Mouse (Mus musculus) ovary, adult 18-20 months (tissue): Measurements from ENCODE around the gene Ppp3ca.

Experiments
- DNase-seq: peaks from one replicate; pipeline ENCODE4 v3.0.0; 2022; ENCODE audit warnings: low spot score, mixed read lengths

The Ppp3ca gene

DNA sequence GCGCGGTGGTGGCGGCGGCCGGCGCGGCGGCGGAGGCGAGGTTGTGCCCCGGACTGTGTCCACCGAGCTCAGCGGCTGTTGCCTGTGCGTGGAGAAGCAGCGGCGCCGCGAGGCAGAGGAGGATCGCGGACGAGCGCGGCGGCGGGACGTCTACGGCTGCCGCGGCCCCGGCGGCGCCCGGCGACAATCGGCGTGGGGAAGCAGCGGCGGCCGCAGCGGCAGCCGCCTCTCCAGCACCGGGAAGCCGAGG lies at the start of gene Ppp3ca:
TSS of gene Ppp3ca (plus strand) at position 15 of the 250 bp plus-strand sequence.
- no peak for DNase-seq

DNA sequence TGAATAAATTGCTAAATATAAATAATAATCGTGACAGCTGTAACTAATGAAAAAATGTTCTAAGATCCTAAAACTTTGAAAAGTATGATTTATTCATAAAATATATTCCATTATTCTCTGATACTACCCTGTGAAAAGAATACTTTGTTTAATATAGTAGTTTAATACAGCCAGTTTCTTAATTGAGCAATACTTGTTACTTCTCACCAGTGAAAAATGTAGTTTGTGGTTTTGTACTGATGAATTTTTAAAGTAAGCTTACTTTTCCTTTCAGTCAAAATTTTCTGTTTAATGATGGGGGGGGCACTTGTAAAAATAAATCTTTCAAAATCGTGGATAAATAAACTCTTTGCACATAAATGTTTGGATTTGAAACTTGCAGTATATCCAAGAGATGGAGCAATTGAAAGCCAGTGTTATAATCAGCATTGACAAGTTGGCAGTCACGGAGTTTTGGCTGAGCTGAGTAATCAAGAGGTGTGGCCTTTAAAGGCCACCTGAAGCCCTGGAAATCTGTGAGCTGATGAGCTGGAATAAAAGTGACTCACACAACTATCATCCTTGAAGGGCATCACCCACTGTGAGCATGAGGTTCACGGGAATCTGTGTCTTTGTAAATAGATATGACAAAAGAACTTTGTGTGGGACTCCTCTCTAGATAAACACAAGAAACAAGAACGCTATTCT lies 29.2 kb upstream of the Ppp3ca start:
- no peak for DNase-seq

DNA sequence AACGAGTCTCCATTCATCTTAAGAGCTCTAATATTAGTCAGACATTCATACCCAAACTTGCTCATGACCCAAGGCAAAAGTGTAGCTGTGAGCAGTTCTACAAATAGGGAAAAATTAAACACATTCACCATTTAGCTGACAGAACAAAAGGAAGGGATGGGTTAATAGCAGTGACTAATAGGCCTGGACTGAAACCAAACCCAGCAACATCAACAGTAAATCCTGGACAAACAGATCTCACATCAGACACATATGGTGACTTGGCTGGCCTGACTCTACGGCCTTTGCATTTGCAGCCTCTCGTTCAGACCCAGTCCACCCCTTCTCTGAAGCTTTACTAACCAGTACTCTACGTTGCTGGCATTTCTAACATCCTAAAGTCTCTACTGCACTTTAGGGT lies 19.0 kb upstream of the Ppp3ca start:
- DNase-seq = no peak

DNA sequence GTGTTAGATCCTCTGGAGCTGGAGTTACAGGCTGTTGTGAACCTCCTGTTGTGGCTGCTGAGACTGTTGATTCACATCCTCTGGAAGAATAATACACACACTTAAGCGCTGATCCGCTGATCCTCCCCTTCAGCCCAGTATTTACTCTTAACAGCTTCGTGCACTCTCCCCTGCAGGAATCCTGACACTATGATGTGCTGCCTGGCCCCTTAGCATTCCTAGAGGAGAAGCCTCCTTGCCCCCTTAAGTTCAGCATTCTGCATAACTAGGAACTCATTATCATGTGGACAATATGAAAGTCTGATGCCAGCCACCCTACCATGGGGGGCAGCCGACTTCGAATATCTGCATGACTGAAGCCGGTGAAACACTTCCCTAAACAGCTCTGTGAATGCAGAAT lies 18.4 kb upstream of the Ppp3ca start:
- DNase-seq = no peak

DNA sequence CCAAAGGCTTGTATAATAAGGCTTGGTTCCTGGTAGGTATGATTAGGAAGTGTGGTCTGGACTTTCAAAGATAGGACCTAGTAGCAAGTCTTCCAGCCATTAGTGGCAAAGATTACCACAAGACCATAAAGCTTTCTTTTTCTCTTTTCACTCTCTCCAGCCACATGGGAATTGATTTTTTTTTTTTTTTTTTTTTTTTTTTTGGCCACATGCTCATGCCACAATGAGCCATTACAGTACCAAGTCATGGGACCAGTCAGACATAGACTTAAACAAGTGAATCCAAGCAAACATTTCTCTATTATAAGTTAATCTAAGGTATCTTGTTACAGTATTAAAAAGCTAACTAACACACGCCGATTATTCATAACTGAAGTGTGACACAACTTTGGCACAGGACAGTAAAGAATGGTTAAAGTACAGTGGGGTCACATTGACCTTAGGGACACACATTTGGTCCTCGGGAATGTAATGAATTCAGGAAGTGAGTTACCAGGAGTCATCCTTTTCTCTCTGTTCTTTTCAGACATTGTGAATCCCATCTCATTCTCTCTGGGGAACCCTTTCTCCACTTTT lies 13.4 kb upstream of the Ppp3ca start:
- DNase-seq = no peak

DNA sequence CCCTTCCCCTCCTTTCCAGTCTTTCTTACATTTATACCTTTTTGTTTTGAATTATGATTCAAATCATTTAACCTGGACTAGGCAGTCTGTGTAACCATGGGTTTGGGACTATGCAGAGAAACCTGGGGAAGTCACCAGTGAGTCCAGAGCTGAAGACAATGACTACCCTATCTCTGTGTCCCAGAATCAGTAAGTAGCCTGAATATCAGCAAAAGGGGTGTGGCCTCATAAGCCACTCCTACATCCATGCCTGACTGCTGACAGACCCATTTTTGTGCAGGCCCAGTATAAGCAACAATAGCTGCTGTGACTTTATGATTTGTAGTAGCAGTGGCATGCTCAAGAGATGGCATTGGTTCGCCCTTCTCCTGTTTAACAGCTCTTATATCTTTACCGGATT lies 11.2 kb upstream of the Ppp3ca start:
- no peak for DNase-seq

DNA sequence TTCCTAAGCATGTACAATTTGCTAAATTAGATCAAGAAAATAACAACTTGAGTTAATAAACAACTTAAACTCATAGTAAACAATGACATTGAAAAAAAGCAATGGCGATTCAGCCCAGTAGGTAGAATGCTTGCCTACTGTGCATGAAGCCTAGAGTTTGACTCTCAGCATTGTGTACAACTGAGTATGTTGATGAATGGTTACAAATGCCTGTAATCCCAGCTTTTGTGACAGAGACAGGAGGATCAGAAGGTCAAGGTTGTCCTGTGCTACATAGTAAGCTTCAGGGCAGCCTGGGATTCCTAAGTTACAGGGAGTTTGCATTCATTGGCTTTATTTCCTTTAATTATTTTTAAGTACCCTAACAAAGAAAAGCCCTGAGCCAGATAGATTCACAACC lies 4.8 kb upstream of the Ppp3ca start:
- DNase-seq = no peak

DNA sequence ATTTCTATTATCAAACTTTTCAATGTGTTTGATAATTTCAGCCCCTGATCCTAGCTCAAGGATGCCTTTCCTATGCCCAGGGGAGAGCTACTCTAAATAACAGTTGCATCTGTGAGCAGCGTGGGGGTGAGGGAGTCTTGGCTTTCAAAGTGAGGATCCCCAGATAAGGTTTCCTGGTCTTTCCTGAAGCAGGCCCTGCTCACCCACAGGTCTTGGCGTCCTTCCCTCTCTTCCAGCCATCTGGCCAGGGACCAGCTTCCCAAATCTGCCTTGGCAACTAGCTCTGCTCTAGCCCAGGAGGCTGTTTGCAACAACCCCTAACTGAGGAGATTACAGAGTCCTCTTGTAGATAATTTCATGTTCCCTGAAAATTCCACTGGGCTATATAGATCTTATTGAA lies 1.9 kb upstream of the Ppp3ca start:
- peak; percentile 83 for DNase-seq

DNA sequence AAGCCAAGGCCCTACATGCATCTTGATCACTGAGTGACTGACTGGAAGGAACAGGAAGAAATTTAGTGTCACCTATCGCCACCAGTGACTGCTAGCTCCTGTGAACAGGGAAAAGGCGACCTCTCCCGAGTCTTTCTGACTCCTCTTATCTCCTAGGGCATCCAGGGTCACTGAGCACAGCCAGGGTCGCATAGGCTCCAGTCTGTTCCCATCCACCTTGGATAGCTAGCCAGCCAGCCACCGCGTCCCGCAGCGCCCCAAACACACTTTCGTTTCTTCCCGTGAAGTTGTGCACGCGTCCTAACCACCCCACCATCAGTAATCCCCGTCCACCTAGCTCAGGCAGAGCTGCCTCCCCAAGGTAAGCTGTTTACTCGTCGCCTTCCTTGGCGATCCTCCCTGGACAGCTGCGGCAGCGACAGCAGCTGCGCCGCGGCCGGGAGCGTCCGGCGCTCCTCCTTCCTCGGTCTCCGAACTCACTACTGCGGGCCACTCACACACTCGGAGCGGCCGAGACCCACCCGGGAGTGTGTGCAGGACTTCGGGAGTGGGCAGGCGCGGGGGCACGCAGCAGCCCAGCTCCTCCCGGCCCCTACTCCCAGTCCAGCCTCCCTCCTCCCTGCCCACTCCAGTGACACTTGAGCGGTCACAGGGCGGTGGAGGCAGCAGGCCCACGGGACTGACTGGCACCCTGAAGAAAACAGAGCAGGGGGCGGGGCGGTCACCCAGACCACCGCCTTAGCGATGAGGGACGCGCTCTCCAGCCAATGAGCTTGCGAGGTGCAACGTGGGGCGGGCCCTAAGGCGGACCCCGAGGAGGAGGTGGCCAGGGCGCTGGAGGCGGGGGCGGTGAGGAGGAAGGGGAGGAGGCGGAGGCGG lies 454 bp upstream of the Ppp3ca start:
- peak; percentile 99 for DNase-seq

DNA sequence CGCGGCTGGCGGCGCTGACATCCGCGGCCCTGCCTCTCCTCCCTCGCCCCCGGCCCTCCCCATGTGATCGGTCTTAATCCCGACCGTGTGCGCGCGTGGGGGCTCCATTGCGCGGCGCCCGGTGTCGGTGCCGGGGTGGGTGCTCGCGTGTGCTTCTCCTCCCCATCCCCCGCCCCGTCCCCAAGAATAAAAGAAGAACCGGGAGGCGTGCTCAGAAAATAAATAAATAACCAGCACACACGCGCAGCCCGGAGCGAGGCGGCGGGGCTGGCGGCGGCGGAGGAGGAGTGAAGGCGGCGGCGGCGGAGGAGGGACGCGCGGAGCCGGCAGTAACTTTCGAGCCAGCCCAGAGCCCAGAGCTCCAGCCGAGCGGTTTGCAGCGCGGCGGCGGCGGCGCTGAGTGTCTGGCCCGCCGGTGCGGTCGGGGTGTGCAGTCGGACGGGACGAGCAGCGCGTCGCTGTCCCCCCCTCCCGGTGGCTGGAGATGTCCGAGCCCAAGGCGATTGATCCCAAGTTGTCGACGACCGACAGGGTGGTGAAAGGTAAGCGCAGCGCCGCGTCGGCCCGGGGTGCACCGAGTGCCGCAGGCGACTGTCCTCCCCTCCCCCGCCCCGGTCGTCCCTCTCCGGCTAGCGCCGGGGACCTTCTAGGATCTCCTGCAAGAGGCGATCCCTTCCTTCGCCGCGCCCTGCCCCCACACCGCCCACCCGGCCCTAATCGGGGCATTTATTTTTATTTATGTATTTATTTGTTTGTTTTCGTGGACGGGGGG lies 622 bp downstream of the Ppp3ca start:
- DNase-seq = peak; percentile 27

DNA sequence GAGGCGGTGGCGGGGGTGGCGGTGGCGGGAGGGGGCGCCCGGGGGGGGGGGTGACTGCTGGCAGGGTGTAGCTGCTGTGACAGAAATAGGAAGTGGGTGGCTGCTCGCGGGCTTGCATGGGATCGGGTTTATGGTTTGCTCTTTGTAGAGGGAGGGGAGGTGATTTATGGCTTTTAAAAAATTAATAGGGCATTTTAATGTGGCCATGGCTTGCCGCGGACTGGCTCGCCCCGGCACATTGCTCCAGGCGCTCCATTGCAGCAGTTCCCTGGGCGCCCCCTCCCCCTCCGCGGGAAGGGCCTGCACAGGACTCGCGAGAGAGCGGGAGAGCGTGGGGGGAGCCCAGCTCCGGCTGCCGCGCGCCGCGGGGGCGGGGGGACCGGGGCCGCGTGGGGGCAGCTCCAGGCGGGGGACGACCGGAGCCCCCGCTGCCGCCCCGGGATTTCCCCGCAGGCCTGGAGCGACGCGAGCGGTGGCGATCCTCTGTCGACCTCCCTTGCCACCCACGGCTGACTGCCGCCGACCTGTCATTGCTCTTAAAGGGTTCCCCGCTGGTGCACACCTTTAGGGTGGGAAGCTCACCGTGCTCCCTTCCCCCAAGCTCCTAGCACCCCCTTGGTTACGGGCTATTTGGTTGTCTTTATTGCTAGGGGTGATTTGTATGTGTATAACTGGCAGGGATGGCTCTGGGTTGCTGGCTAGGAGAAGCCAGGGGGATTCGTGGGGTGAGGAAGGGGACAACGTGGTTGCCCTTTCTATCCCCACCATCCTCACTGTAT lies 1.4 kb downstream of the Ppp3ca start:
- DNase-seq = peak; percentile 61

DNA sequence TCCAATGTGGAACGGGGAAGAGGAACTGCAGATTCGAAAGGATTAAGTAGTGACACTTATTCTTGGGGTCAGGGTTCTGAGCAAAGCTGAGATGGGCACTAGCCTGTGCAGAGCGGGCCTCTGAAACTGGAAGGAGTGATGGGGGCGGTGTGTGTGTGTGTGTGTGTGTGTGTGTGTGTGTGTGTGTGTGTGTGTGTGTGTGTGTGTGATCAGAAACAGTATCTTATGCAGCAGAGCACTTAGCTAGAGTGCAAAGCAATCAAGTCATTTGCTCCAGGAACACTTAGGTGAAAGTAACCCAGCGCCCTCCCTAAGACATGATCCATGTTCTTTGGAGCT lies 2.0 kb downstream of the Ppp3ca start:
- no peak for DNase-seq

DNA sequence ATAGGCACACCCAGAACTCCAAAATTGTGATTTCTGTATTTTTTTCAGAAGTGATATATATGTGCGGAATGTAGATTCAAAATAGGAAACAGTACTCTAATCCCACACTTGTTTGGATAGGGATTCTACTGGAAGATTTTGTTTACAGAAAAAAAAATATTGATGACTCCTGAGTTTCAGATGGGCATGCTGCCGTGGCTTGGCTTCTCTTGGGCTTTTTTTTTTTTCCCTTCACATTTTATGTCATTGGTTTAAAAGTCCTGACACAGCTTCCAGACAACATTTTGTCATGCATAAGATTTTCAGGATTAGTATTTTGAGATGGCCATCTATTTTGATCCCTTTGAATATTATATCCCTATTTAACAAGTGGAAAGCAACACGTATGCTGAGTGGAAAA lies 2.9 kb downstream of the Ppp3ca start:
- DNase-seq = no peak

DNA sequence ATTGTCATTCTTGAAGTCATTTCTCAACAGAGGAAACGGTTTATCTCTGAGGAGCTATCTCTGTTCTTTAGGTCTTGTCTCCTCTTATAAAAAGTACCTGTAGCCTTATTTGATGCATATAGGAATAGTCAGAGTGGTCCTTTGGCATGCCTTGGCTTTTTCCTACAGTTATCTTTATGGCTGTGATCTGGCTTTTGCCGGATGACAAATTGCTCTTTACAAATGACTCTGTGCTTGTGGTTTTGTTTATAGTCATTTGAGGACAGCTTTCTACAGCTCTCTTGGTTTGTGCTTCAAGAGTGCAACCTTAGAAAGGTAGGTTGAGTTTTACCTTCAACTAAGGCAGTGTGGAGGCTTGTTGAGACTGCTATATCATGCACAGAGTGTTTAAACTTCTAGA lies 3.4 kb downstream of the Ppp3ca start:
- no peak for DNase-seq

DNA sequence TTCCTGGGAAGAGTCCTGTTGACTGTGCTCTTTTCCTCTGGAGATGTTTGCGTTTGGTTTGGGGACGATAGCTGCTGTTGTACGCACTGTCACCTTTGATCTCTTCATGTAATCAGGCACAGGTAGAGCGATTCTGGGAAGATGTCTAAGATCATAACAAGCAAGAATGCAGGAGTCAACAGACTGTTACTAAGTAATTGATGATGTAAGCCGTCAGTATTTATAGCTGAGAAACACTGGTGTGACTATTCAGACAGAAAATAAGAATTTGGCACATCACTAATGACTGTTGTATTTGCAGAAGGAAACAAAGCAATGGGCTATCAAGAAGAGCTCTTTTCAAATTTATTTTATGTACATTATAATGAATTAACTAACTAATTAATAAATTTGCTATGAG lies 4.6 kb downstream of the Ppp3ca start:
- DNase-seq = no peak

DNA sequence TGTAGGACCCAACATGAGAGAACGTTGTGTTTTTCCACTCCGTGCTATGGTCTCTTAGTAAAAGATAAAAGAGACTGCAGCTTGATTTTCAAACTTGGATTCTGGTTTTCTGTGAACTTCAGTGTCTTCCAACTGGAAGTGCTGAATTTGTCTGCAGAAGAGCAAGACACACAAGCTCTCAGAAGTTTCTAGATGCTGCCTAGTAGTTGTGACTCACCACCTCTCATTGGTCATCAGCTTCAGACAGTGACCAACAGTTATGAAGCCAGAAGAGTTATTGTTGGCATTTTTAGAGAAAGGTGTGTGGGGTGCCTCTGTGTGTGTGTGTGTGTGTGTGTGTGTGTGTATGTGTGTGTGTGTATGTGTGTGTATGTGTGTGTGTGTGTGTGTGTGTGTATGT lies 7.1 kb downstream of the Ppp3ca start:
- no peak for DNase-seq

DNA sequence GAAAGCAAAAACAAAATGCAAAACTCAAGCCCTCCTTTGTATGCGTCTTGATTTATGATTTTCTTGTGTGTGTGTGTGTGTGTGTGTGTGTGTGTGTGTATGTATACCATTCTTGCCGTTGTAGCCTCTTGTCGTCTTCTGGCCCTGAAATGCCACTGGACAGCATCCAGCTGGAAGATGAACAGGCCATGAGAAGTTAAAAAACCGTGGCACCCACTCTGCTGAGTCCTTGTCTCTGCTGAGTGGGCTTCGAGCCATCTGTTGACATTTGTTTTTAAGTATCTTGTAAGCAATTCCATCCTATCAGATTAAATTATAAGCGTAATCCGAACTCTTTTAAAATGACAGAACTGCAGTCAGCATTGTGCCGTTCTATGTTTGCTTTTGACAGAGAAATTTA lies 8.5 kb downstream of the Ppp3ca start:
- no peak for DNase-seq

DNA sequence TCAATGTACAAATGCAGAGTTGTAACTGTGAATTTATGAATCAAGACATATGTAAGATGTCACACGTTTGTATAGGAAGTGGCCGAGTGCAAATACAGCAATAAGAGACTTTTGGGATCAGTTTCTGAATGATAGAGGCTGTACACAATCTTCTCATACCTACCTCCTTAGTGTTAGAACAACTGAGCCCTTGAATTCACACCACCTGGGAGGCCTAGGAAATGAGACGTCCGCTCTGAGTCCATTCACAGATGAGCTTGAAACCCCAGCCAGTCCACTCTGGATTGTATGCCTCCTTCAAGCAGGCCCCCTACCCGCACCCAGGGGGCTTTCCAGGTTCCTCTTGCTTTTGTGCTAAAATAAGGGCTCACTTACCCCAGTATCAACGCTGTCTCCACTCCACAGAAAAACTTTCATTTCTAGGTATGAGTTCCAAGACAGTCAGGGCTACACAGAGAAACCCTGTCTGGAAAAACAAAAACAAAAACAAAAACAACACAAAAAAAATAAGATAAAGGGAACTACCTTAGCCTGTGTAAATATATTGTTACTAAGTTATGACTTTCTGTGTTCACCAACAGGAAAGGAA lies 10.1 kb downstream of the Ppp3ca start:
- DNase-seq = no peak

DNA sequence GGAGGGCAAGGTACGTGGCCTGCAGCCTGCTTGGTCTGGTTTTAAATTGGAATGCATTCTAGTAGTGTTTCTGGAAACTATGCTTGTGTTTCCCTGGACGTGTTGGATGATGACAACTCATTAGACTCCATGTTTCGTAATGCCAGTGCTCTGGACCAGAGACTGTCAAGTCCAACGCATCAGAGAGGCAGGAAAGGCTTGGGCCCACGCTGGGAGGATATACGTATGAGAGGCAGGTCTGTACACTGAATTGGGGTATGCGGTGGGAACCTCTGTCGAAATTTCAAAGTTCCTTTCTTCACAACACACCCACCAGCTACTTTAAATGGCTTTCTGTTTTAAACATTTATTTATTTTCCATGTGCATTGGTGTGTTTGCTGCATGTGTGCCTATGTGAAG lies 12.3 kb downstream of the Ppp3ca start:
- no peak for DNase-seq

DNA sequence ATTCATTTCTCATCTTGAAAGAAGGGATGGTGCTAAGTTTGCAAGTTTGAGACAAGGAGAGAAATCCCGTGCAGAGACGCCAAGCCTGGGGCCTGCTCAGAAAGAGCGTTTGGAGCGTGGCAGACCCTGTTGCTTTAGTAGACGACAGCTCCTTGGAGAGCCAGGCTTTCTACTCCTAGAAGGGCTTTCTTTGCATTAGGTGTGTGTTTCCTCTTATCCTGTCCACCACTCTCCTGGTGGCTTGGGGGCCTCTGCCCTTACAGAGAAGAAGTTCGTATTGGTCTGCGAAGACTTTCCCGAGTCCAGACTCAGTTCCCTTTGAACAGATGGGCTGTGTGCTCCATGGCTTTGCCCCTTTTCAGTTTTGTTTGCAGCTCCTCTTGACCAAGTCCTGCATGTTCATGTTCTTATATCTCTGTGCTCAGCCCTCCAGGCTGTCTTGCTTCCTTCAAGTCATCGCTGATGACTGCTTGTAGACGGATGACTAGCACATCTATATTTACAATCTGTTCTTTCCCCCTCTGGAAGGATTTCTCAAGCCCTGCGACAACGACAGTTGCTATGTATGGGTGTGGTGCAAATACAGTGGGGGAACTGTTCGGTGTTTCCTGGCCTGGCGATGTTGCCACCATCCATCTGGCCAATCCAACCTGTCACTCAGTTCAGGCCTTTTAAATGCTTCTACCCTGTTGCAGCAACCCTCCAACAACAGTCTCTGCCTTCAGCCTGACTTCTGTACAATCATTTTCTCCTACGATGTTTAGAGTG lies 14.5 kb downstream of the Ppp3ca start:
- no peak for DNase-seq

DNA sequence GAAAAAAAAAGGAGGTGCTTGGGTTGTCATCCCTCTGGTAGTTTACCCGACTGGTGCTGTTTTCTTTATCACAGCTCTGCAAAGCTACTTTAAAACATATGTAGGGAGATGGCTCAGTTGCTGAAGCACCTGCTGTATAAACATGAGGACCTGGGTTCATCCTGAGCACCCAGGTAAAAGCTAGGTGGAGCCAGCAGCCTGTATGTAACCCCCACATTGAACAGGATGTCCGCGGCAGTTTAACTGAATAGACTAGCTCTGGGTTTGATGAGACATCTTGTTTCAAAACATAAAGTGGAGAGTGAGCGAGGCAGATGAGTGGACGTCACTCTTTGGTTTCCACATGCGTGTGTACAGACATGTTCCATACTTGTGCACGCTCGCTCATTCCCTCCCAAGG lies 16.5 kb downstream of the Ppp3ca start:
- no peak for DNase-seq
